Mouse (Mus musculus): ENCODE data around the gene Fam20a. TPM values are rescaled to one million over a fixed set of nuclear protein-coding genes. Genes with fewer than 3 reads are reported as not detected.

The Fam20a gene
- polyA plus RNA-seq, 1 experiment, result not detected

GRCm38 (mm10) chr11:109656232-109656631 lies 65.8 kb downstream of the Fam20a start:
- H3K4me3 ChIP-seq (ENCODE audit: insufficient read depth, low read depth, low read length), result no peak overlapping the region
- peaks cover 15% of the 10 kb centered on the region for H3K4me1 ChIP-seq (ENCODE audit: control insufficient read depth, insufficient read depth, low read length)
- WGBS, result 70% methylated on average over 7 of the region's 7 CpGs

GRCm38 (mm10) chr11:109654581-109654980 lies 67.5 kb downstream of the Fam20a start:
- no peak overlapping the region for H3K4me3 ChIP-seq (ENCODE audit: insufficient read depth, low read depth, low read length)
- TF ChIP-seq CTCF (IDR thresholded peaks at IDR 0.05; ENCODE audit: insufficient read depth, low read depth, low read length), result no peak
- TF ChIP-seq POLR2A (IDR thresholded peaks at IDR 0.05; ENCODE audit: insufficient read depth, low read depth, low read length), result no peak

More at GRCm38 (mm10) chr11:109656232-109656631, 65.8 kb downstream of the Fam20a start:
- H3K27ac ChIP-seq (ENCODE audit: insufficient read depth, low read depth, low read length), result no peak overlapping the region
- TF ChIP-seq CTCF (IDR thresholded peaks at IDR 0.05; ENCODE audit: insufficient read depth, low read depth, low read length) (no peak), POLR2A (IDR thresholded peaks at IDR 0.05; ENCODE audit: insufficient read depth, low read depth, low read length) (no peak)

GRCm38 (mm10) chr11:109653201-109653600 lies 68.9 kb downstream of the Fam20a start:
- Histone ChIP-seq H3K4me1 (ENCODE audit: control insufficient read depth, insufficient read depth, low read length) (peaks cover 17% of the 10 kb centered on the region), H3K4me3 (ENCODE audit: insufficient read depth, low read depth, low read length) (peak overlapping the region; percentile 39), H3K27ac (ENCODE audit: insufficient read depth, low read depth, low read length) (no peak overlapping the region)
- TF ChIP-seq CTCF (IDR thresholded peaks at IDR 0.05; ENCODE audit: insufficient read depth, low read depth, low read length) (no peak), POLR2A (IDR thresholded peaks at IDR 0.05; ENCODE audit: insufficient read depth, low read depth, low read length) (no peak)
- WGBS, result 22% methylated on average over 8 of the region's 8 CpGs

More at GRCm38 (mm10) chr11:109654581-109654980, 67.5 kb downstream of the Fam20a start:
- Histone ChIP-seq H3K27ac (ENCODE audit: insufficient read depth, low read depth, low read length) (no peak overlapping the region), H3K4me1 (ENCODE audit: control insufficient read depth, insufficient read depth, low read length) (peaks cover 12% of the 10 kb centered on the region)
- 38% methylated on average over 6 of the region's 6 CpGs for WGBS

- Histone ChIP-seq H3K4me1 (ENCODE audit: control insufficient read depth, insufficient read depth, low read length) (peaks cover 17% of the 10 kb centered on the region), H3K27ac (ENCODE audit: insufficient read depth, low read depth, low read length) (no peak overlapping the region), H3K4me3 (ENCODE audit: insufficient read depth, low read depth, low read length) (no peak overlapping the region)
- WGBS, result 3% methylated on average over 6 of the region's 6 CpGs
- TF ChIP-seq CTCF (IDR thresholded peaks at IDR 0.05; ENCODE audit: insufficient read depth, low read depth, low read length), result no peak
- TF ChIP-seq POLR2A (IDR thresholded peaks at IDR 0.05; ENCODE audit: insufficient read depth, low read depth, low read length), result no peak
Measured at GRCm38 (mm10) chr11:109652505-109652904, 69.6 kb downstream of the Fam20a start.

- TF ChIP-seq POLR2A (IDR thresholded peaks at IDR 0.05; ENCODE audit: insufficient read depth, low read depth, low read length) (no peak; the same call in 1 of the 2 replicates), CTCF (IDR thresholded peaks at IDR 0.05; ENCODE audit: insufficient read depth, low read depth, low read length) (no peak)
- no peak overlapping the region for H3K27ac ChIP-seq (ENCODE audit: insufficient read depth, low read depth, low read length)
- 2% methylated on average over 21 of the region's 21 CpGs for WGBS
- H3K4me3 ChIP-seq (ENCODE audit: insufficient read depth, low read depth, low read length), result peak overlapping the region; percentile 97
- H3K4me1 ChIP-seq (ENCODE audit: control insufficient read depth, insufficient read depth, low read length), result peaks cover 17% of the 10 kb centered on the region
Measured at GRCm38 (mm10) chr11:109651566-109652024, 70.5 kb downstream of the Fam20a start.

- Histone ChIP-seq H3K4me1 (ENCODE audit: control insufficient read depth, insufficient read depth, low read length) (peaks cover 15% of the 10 kb centered on the region), H3K4me3 (ENCODE audit: insufficient read depth, low read depth, low read length) (peak overlapping the region; percentile 97), H3K27ac (ENCODE audit: insufficient read depth, low read depth, low read length) (peak overlapping the region; percentile 99)
- under 1% methylated on average over 78 of the region's 90 CpGs for WGBS
- TF ChIP-seq CTCF (IDR thresholded peaks at IDR 0.05; ENCODE audit: insufficient read depth, low read depth, low read length) (no peak), POLR2A (IDR thresholded peaks at IDR 0.05; ENCODE audit: insufficient read depth, low read depth, low read length) (peak; percentile 90)
Measured at GRCm38 (mm10) chr11:109650788-109651565, 71.1 kb downstream of the Fam20a start.

- Histone ChIP-seq H3K4me1 (ENCODE audit: control insufficient read depth, insufficient read depth, low read length) (peaks cover 15% of the 10 kb centered on the region), H3K4me3 (ENCODE audit: insufficient read depth, low read depth, low read length) (peak overlapping the region; percentile 97), H3K27ac (ENCODE audit: insufficient read depth, low read depth, low read length) (peak overlapping the region; percentile 98)
- no peak for TF ChIP-seq CTCF (IDR thresholded peaks at IDR 0.05; ENCODE audit: insufficient read depth, low read depth, low read length)
- no peak; the same call in 1 of the 2 replicates for TF ChIP-seq POLR2A (IDR thresholded peaks at IDR 0.05; ENCODE audit: insufficient read depth, low read depth, low read length)
- 1% methylated on average over 31 of the region's 31 CpGs for WGBS
Measured at GRCm38 (mm10) chr11:109649975-109650701, 71.9 kb downstream of the Fam20a start.

- Histone ChIP-seq H3K4me1 (ENCODE audit: control insufficient read depth, insufficient read depth, low read length) (peaks cover 15% of the 10 kb centered on the region), H3K27ac (ENCODE audit: insufficient read depth, low read depth, low read length) (peak within 1 kb of the TSS; percentile 98), H3K4me3 (ENCODE audit: insufficient read depth, low read depth, low read length) (peak within 1 kb of the TSS; percentile 97)
- 9% methylated on average over 8 of the region's 8 CpGs for WGBS
- TF ChIP-seq CTCF (IDR thresholded peaks at IDR 0.05; ENCODE audit: insufficient read depth, low read depth, low read length) (no peak), POLR2A (IDR thresholded peaks at IDR 0.05; ENCODE audit: insufficient read depth, low read depth, low read length) (peak; percentile 43; the same call in 1 of the 2 replicates)
Measured at GRCm38 (mm10) chr11:109649206-109649605, 72.9 kb downstream of the Fam20a start, which contains the start of gene Prkar1a. Prkar1a (plus strand) TSS chr11:109649405.

Measured in olfactory bulb, adult 2 months (tissue).